Mouse (Mus musculus): ENCODE results near the gene Synpo2l. TPM values are rescaled to one million over a fixed set of nuclear protein-coding genes. Genes with fewer than 3 reads are reported as not detected.
A peak's percentile ranks its signal among the peaks of the same experiment; 100 is the strongest.

The Synpo2l gene
- total RNA-seq, 2 experiments from 2014 or later, result 87.3 to 87.9 TPM

GRCm38 (mm10) chr14:20681742-20682141 is 13.6 kb upstream of the Synpo2l start:
- no peak for DNase-seq

- DNase-seq, result no peak
These were observed 9.8 kb upstream of the Synpo2l start for GRCm38 (mm10) chr14:20677906-20678305.

GRCm38 (mm10) chr14:20674064-20674833 is 6.1 kb upstream of the Synpo2l start, which contains the start of gene Sec24c:
Gene Sec24c, plus strand, starts transcription at chr14:20674308.
- DNase-seq, result peak; percentile 98 to 100

GRCm38 (mm10) chr14:20673735-20674063 is 5.5 kb upstream of the Synpo2l start:
- DNase-seq, result peak in 1 of 2 experiments; percentile 81

- no peak for DNase-seq
These were observed 4.8 kb upstream of the Synpo2l start for GRCm38 (mm10) chr14:20672990-20673389.

GRCm38 (mm10) chr14:20667469-20667868 is 685 bp downstream of the Synpo2l start:
- no peak for DNase-seq

GRCm38 (mm10) chr14:20664436-20664835 is 3.7 kb downstream of the Synpo2l start:
- peak; percentile 50 to 57 for DNase-seq

GRCm38 (mm10) chr14:20663601-20664000 is 4.6 kb downstream of the Synpo2l start:
- DNase-seq, result no peak

GRCm38 (mm10) chr14:20662740-20663139 is 5.4 kb downstream of the Synpo2l start:
- DNase-seq, result no peak

GRCm38 (mm10) chr14:20661661-20662331 is 6.4 kb downstream of the Synpo2l start:
- no peak for DNase-seq

- peak; percentile 97 for DNase-seq
These were observed 7.1 kb downstream of the Synpo2l start for GRCm38 (mm10) chr14:20660827-20661660.

- DNase-seq, result no peak
These were observed 8.5 kb downstream of the Synpo2l start for GRCm38 (mm10) chr14:20659687-20660086.

GRCm38 (mm10) chr14:20658902-20659301 is 9.3 kb downstream of the Synpo2l start:
- no peak for DNase-seq

- peak; percentile 59 to 76 for DNase-seq
These were observed 9.8 kb downstream of the Synpo2l start for GRCm38 (mm10) chr14:20658326-20658725.

- no peak for DNase-seq
These were observed 11.8 kb downstream of the Synpo2l start, which contains the start of gene Myoz1 for GRCm38 (mm10) chr14:20656361-20656760. Gene Myoz1, minus strand, starts transcription at chr14:20656540.

GRCm38 (mm10) chr14:20655731-20656130 is 12.4 kb downstream of the Synpo2l start:
- no peak for DNase-seq

- DNase-seq, result no peak
These were observed 13.3 kb downstream of the Synpo2l start for GRCm38 (mm10) chr14:20654690-20655421.

- peak in 1 of 2 experiments; percentile 14 for DNase-seq
These were observed 16.4 kb downstream of the Synpo2l start for GRCm38 (mm10) chr14:20651722-20652256.

GRCm38 (mm10) chr14:20651000-20651399 is 17.2 kb downstream of the Synpo2l start:
- peak; percentile 59 to 70 for DNase-seq

GRCm38 (mm10) chr14:20646381-20646780 is 21.8 kb downstream of the Synpo2l start:
- DNase-seq, result no peak

- no peak for DNase-seq
These were observed 22.6 kb downstream of the Synpo2l start for GRCm38 (mm10) chr14:20645547-20645946.

Data from heart, adult 18-20 months (tissue).